Mouse (Mus musculus): ENCODE measurements around the gene Nhlrc2. TPM values are rescaled to one million over a fixed set of nuclear protein-coding genes. Genes with fewer than 3 reads are reported as not detected.

Nhlrc2 gene
- polyA plus RNA-seq, 1 experiment from 2014 or later = 21.4 TPM

DNA sequence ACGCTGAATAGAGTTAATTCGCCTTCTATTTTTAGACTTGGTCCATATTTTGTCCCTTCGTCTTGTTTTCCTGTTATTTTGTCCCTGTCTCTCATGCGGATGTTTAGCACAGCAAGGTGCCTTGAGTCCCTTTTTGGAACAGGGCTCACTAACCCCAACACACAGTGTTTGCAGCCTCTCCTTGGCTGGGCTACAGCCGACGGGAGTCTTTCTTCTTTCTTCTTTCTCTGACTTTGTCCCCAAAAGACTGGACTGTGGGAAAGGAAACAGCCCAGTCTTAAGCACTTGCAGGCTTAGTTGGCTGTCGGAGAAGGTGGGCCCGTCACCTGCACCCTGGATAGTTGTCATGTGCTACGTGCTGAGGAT lies 89.6 kb downstream of the Nhlrc2 start:
- TF ChIP-seq CTCF (IDR thresholded peaks at IDR 0.05; ENCODE audit: low read depth) = no peak
- Histone ChIP-seq H3K4me3 (ENCODE audit: low read depth, low read length) (no peak overlapping the region), H3K36me3 (ENCODE audit: insufficient read depth) (no peaks in the 10 kb centered on the region), H3K4me1 (ENCODE audit: insufficient read depth) (0 out of 2 replicates have a peak, but pooled peaks cover 6% of the 10 kb centered on the region), H3K4me2 (no peak overlapping the region), H3K9ac (no peak overlapping the region), H3K27ac (ENCODE audit: low read depth) (no peak overlapping the region), H3K27me3 (ENCODE audit: insufficient read depth, low read length) (no peaks in the 10 kb centered on the region), H3K9me3 (ENCODE audit: low read depth, low read length) (no peaks in the 10 kb centered on the region; the same call in 1 of the 2 replicates)
- WGBS = 89% methylated on average over 9 of the region's 9 CpGs
- DNase-seq (no peak), ATAC-seq (ENCODE audit: insufficient read depth) (no peak)

DNA sequence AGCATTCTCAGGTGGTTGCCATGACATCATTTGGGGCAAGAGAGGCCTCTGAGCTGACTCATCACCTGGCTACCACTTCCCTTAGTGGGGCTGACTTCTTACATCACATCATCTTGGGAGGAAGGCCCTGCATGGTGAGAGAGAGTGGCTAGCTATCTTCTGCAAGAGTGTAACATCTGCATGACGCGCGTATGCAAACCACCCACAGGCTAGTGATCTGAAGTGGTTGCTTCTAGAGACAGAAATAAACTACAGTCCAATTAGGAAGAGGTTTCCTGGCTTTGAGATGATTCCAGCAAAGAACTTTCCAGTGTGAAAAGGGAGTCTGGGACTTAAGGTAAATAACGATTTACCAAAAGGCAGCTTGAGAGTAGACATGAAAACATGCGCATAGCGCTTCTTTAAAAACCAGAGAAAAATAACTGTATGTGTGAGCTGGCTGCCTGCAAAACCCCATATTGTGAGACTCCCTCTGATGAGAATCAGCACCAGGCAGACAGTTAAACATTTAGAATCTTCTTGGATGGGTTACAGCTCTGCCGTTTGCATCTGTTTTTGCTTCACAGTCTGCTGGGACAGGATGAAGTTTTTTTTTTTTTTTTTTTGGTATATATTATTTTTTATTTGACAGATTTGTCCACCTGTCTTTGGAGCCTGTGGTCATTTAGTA lies 99.5 kb downstream of the Nhlrc2 start:
- ATAC-seq (ENCODE audit: insufficient read depth) = no peak
- DNase-seq = peak; percentile 22
- 80% methylated on average over 7 of the region's 7 CpGs for WGBS

DNA sequence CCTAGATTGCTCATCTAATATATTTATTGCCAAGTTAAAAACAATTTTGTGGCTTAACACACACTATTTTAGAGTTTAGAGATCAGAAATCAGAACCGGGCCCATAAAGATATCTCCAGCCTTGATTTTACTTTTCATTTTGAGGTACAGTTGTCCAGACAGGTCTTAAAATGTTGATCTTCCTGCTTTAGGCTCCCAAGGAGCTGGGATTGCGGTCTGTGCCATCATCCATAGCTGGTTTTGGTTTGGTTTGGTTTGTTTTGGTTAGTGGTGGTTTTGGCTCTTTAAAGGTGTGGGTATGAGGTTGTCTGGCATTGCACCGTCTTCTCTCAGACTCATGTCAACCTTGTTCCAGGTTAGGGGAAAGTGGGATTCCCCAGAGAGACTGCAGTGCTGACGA lies 103.2 kb downstream of the Nhlrc2 start:
- H3K27ac ChIP-seq (ENCODE audit: low read depth) = 0 out of 2 replicates have a peak overlapping the region, but pooled peaks have one; percentile 3
- TF ChIP-seq CTCF (IDR thresholded peaks at IDR 0.05; ENCODE audit: low read depth) = no peak
- no peaks in the 10 kb centered on the region for H3K36me3 ChIP-seq (ENCODE audit: insufficient read depth)
- H3K27me3 ChIP-seq (ENCODE audit: insufficient read depth, low read length) = no peaks in the 10 kb centered on the region
- H3K9me3 ChIP-seq (ENCODE audit: low read depth, low read length) = no peaks in the 10 kb centered on the region
- ATAC-seq (ENCODE audit: insufficient read depth) (no peak), DNase-seq (no peak)
- WGBS = 69% methylated on average over 4 of the region's 4 CpGs
- H3K9ac ChIP-seq = no peak overlapping the region
- peaks cover 14% of the 10 kb centered on the region for H3K4me1 ChIP-seq (ENCODE audit: insufficient read depth)
- H3K4me2 ChIP-seq = no peak overlapping the region
- H3K4me3 ChIP-seq (ENCODE audit: low read depth, low read length) = no peak overlapping the region

More for the DNA sequence above, 99.5 kb downstream of the Nhlrc2 start:
- TF ChIP-seq CTCF (IDR thresholded peaks at IDR 0.05; ENCODE audit: low read depth) = no peak
- H3K36me3 ChIP-seq (ENCODE audit: insufficient read depth) = no peaks in the 10 kb centered on the region
- no peak overlapping the region for H3K9ac ChIP-seq
- 0 out of 2 replicates have a peak overlapping the region, but pooled peaks have one; percentile 12 for H3K27ac ChIP-seq (ENCODE audit: low read depth)
- H3K4me1 ChIP-seq (ENCODE audit: insufficient read depth) = peaks cover 9% of the 10 kb centered on the region
- H3K9me3 ChIP-seq (ENCODE audit: low read depth, low read length) = no peaks in the 10 kb centered on the region
- H3K27me3 ChIP-seq (ENCODE audit: insufficient read depth, low read length) = no peaks in the 10 kb centered on the region
- no peak overlapping the region for H3K4me3 ChIP-seq (ENCODE audit: low read depth, low read length)
- H3K4me2 ChIP-seq = no peak overlapping the region

DNA sequence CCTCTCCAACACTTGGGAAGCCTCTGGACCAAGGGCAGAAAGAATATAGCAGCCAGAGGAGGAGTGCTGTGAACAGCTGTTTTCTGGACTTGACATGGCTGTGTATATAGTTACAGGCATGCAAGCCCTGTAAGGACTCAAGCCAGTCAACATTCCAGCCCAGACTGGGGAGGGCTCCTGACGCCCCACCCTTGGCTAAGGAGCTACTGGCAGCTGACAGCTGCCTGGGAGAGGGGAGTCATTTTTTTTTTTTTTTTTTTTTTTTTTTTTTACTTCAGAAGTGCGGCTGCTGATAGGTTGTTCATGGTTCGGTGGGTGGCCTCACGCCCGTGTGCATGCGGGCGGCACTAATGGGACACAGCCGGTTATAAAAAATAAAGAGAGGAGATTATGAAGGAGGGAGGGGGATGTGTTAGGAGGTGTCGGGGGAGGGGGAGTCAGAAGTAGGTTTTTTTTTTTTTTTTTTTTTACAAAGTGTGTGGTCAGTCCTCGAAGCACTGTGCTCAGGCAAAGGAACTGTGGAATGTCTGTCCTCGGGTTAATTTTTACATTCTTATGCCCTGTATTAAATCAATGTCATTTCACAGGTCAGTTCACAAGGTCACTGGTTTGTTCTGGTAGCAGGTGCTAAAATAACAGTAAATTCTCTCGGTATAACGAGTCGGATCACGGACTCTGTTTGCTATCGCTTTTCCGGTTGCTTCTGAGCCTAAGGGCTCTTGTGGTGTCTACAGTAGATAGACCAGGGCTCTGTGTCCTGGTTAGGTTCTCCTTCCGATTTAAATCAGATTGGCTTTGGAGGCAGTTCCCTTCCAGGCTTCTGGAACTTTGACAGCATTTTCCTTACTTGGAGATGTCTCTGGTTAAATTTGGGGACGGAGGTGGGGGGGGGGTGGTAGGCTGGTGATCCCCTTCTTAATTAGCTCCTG lies 104.2 kb downstream of the Nhlrc2 start:
- DNase-seq = peak; percentile 87
- peak; percentile 97 for ATAC-seq (ENCODE audit: insufficient read depth)
- Histone ChIP-seq H3K9ac (peak overlapping the region; percentile 18; the same call in 1 of the 2 replicates), H3K27me3 (ENCODE audit: insufficient read depth, low read length) (no peaks in the 10 kb centered on the region), H3K36me3 (ENCODE audit: insufficient read depth) (no peaks in the 10 kb centered on the region), H3K9me3 (ENCODE audit: low read depth, low read length) (no peaks in the 10 kb centered on the region), H3K4me2 (peak overlapping the region; percentile 53), H3K4me3 (ENCODE audit: low read depth, low read length) (0 out of 2 replicates have a peak overlapping the region, but pooled peaks have one; percentile 16), H3K27ac (ENCODE audit: low read depth) (0 out of 2 replicates have a peak overlapping the region, but pooled peaks have one; percentile 3), H3K4me1 (ENCODE audit: insufficient read depth) (peaks cover 14% of the 10 kb centered on the region)
- WGBS = 8% methylated on average over 19 of the region's 19 CpGs
- no peak for TF ChIP-seq CTCF (IDR thresholded peaks at IDR 0.05; ENCODE audit: low read depth)

Other genes starting within 250 kb of the Nhlrc2 start
- gene Nrap, start 158.2 kb upstream of the Nhlrc2 start, polyA plus RNA-seq (2014; fragmentation: Nextera tagmentation; extraction: Ambion mirVana) = 0.18 and 0.32 TPM in 2 replicates
- gene Casp7, start 151.1 kb upstream of the Nhlrc2 start, polyA plus RNA-seq (2014; fragmentation: Nextera tagmentation; extraction: Ambion mirVana) = 30.7 and 32.1 TPM in 2 replicates
- gene Plekhs1, start 86.6 kb upstream of the Nhlrc2 start, polyA plus RNA-seq (2014; fragmentation: Nextera tagmentation; extraction: Ambion mirVana) = 0.61 and 1.0 TPM in 2 replicates
- 17.7 and 20.2 TPM in 2 replicates for gene Dclre1a, start within 50 bp of the Nhlrc2 start, polyA plus RNA-seq (2014; fragmentation: Nextera tagmentation; extraction: Ambion mirVana)
- 1.2 and 1.6 TPM in 2 replicates for gene Adrb1, start 173.9 kb downstream of the Nhlrc2 start, polyA plus RNA-seq (2014; fragmentation: Nextera tagmentation; extraction: Ambion mirVana)